Mouse (Mus musculus) cortical plate, adult 2 months (tissue): ENCODE measurements around the gene Ptma.

Experiments used
- CTCF ChIP-seq: fragments of 200-500 bp; IDR thresholded peaks from 2 replicates; pipeline ENCODE4 v1.5.1; 2011; ENCODE audit warnings: mild to moderate bottlenecking, control low read depth, low read length; ENCODE audit not compliant: insufficient read depth; ENCODE audit errors: extremely low read depth
- POLR2A ChIP-seq: fragments of 200-500 bp; IDR thresholded peaks from 2 replicates; pipeline ENCODE4 v1.6.1; 2011; ENCODE audit warnings: mild to moderate bottlenecking, low read length, control low read depth; ENCODE audit not compliant: insufficient read depth; ENCODE audit errors: extremely low read depth

GRCm38 (mm10) chr1:86571941-86572340, 45.4 kb downstream of the Ptma start:
- TF ChIP-seq CTCF: no peak
- no peak for TF ChIP-seq POLR2A
